Mouse (Mus musculus) ES-E14 (cell line): ENCODE results near the gene Ostm1. TPM values are rescaled to one million over a fixed set of nuclear protein-coding genes. Genes with fewer than 3 reads are reported as not detected.

Source experiments
- DNase-seq: peaks from one replicate; pipeline ENCODE4 v3.0.0-alpha.2; 2013; ENCODE audit warnings: low read depth, low spot score
- H3K27ac ChIP-seq: 2 replicates; pipeline ENCODE4 v1.5.1; 2012; ENCODE audit warnings: low read depth, mild to moderate bottlenecking, low read length, moderate library complexity, mixed read lengths; ENCODE audit not compliant: poor library complexity, insufficient read depth, severe bottlenecking
- H3K36me3 ChIP-seq: 2 replicates; pipeline ENCODE4 v1.6.1; 2012; ENCODE audit warnings: mild to moderate bottlenecking, low read length, moderate library complexity, mixed read lengths; ENCODE audit not compliant: control insufficient read depth, poor library complexity, insufficient read depth, severe bottlenecking
- H3K4me1 ChIP-seq, 2 experiments: fragments of 150-350 bp in 1 of 2; sonication (generic) in 1 of 2; 2 replicates each; pipeline ENCODE4 v1.6.1; 2012; ENCODE audit warnings: low read length in 2 of 2, mild to moderate bottlenecking in 1 of 2, mixed read lengths in 1 of 2; ENCODE audit not compliant: control insufficient read depth in 2 of 2, insufficient read depth in 2 of 2, poor library complexity in 1 of 2
- H3K4me3 ChIP-seq, 2 experiments: fragments of 150-350 bp in 1 of 2; sonication (generic) in 1 of 2; 2 replicates each; pipeline ENCODE4 v1.5.1; 2012; ENCODE audit warnings: low read length in 2 of 2, low read depth in 1 of 2, mild to moderate bottlenecking in 1 of 2, mixed read lengths in 1 of 2; ENCODE audit not compliant: insufficient read depth in 1 of 2, poor library complexity in 1 of 2, severe bottlenecking in 1 of 2
- H3K9ac ChIP-seq: 2 replicates; pipeline ENCODE4 v1.6.1; 2012; ENCODE audit warnings: low read depth, mild to moderate bottlenecking, low read length, mixed read lengths; ENCODE audit not compliant: poor library complexity, insufficient read depth, severe bottlenecking
- H3K9me3 ChIP-seq: fragments of 150-350 bp; sonication (generic); 2 replicates; pipeline ENCODE4 v1.6.1; 2012; ENCODE audit warnings: low read depth, mild to moderate bottlenecking, low read length; ENCODE audit not compliant: control insufficient read depth, insufficient read depth
- CHD2 ChIP-seq: IDR thresholded peaks from 2 replicates; pipeline ENCODE4 v1.6.1; 2014; ENCODE audit warnings: mild to moderate bottlenecking, low read depth, low read length, inconsistent platforms
- HCFC1 ChIP-seq: IDR thresholded peaks from 2 replicates; pipeline ENCODE4 v1.6.1; 2012; ENCODE audit warnings: low read length, inconsistent platforms, borderline replicate concordance; ENCODE audit not compliant: insufficient read depth
- MAFK ChIP-seq: IDR thresholded peaks from 2 replicates; pipeline ENCODE4 v1.6.1; 2014; ENCODE audit warnings: mild to moderate bottlenecking, low read depth, low read length, inconsistent platforms; ENCODE audit not compliant: insufficient read depth
- ZC3H11A ChIP-seq: IDR thresholded peaks from 2 replicates; pipeline ENCODE4 v1.6.1; 2012; ENCODE audit warnings: low read depth, mild to moderate bottlenecking, inconsistent platforms, low read length, borderline replicate concordance
- ZNF384 ChIP-seq: IDR thresholded peaks from 2 replicates; pipeline ENCODE4 v1.6.1; 2012; ENCODE audit warnings: low read depth, low read length, inconsistent platforms
- in situ Hi-C, 2 experiments: fragments of 600-800 bp; cut with MboI; formaldehyde crosslinking; loops; one replicate each; pipeline ENCODE4 v1.15.1; 2025; ENCODE audit warnings: low sequenced_read_pairs in 2 of 2, inconsistent platforms in 1 of 2; ENCODE audit not compliant: unreplicated experiment in 2 of 2
- total RNA-seq: library from RNA; depleted of rRNA; stranded (reverse); fragments of 300-350 nt; gene quantifications from 2 replicates; pipeline ENCODE4 v1.2.3, GENCODE M21; 2012

The Ostm1 gene
- total RNA-seq, 1 experiment = 19.7 TPM

DNA sequence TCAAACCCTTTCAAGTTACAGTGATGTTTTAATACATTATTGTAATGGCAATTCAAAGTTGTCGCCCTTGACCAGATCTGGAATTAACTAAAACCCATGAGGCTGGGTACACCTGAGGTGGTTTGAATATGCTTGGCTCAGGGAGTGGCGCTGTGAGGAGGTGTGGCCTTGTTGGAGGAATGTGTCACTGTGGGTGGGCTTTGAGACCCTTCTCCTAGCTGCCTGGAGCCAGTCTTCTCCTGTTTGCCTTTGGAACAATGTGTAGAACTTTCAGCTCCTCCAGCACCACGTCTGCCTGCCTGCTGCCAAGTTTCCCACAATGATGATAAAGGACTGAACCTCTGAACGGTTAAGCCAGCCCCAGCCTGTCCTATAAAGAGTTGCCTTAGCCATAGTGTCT lies 62.7 kb downstream of the Ostm1 start:
- Histone ChIP-seq H3K9ac (no peak overlapping the region), H3K4me3 (no peak overlapping the region), H3K4me1 (peaks cover 6 to 10% of the 10 kb centered on the region in 2 experiments; a peak in 2 of 4 replicates), H3K36me3 (no peaks in the 10 kb centered on the region), H3K9me3 (no peaks in the 10 kb centered on the region), H3K27ac (no peak overlapping the region)
- in situ Hi-C loops = no loop called here
- peak; percentile 77 for DNase-seq
- TF ChIP-seq CHD2 (0 out of 2 replicates have a peak, but pooled peaks have one; percentile 28), HCFC1 (no peak)

DNA sequence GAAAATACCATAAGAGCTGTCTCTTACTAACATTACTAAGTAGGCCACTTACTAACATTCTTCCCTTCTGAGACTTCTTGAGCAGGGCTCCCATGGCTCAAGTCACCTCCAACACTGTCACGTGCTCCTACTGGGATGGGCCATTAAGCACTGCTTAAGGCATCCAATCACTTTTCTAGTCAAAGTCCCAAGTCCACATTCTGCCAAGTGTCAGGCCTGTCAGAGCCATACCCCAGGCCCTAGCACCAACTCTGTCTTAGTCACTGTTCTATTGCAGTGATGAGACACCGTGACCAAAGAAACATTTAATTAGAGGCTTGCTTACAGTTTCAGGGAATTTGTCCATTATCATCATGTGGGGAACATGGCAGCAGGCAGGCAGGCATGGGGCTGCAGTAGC lies 78.3 kb downstream of the Ostm1 start:
- H3K36me3 ChIP-seq = no peaks in the 10 kb centered on the region
- H3K27ac ChIP-seq = no peak overlapping the region
- 0 out of 2 replicates have a peak, but pooled peaks cover 3% of the 10 kb centered on the region for H3K9me3 ChIP-seq
- no peak for DNase-seq
- TF ChIP-seq CHD2 (no peak), MAFK (no peak), ZC3H11A (no peak), ZNF384 (no peak), HCFC1 (no peak)
- H3K4me3 ChIP-seq = no peak overlapping the region
- in situ Hi-C loops = no loop called here
- no peak overlapping the region for H3K9ac ChIP-seq
- H3K4me1 ChIP-seq = no peaks in the 10 kb centered on the region

DNA sequence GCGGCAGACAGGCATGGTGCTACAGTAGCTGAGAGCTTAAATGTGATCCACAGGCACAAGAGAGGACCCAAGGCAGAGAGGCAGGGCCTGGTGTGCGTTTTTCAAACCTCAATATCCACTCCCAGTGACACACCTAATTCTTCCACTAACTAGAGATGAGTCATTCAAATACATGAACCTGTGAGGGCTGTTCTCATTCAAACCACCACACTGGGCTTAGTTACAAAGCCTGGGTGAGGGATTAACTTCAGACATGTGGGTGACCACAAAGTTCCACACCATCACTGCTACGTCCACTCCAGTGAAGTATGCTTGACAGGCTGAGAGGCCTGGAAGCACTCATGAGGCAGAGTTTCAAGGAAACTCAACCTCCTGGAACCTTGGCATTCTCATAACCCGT lies 86.3 kb downstream of the Ostm1 start:
- no peak overlapping the region for H3K4me3 ChIP-seq
- no peaks in the 10 kb centered on the region for H3K36me3 ChIP-seq
- no peak for TF ChIP-seq CHD2
- H3K9ac ChIP-seq = no peak overlapping the region
- peaks cover 0 to 5% of the 10 kb centered on the region in 2 experiments; a peak in 1 of 4 replicates for H3K4me1 ChIP-seq
- in situ Hi-C loops = no loop called here
- H3K27ac ChIP-seq = peak overlapping the region; percentile 71
- DNase-seq = no peak
- no peaks in the 10 kb centered on the region for H3K9me3 ChIP-seq

DNA sequence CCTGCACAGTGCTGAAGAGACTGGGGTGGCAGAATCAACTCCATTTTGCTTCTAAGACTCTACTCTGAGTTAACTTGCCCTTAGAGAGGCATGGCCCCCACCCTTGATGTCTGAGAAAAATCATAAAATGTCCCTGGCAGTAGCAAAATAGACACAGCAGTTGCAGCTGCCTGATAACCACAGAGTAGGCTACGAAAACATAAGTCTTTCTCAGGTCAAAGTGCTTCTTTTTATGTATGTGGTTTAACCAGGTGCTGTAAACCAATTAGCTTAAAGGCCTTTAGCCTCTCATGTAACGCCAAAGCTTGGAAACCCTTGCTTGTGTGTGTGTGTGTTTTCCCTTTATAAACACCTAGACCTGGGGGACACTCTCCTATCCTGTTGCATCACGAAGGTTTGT lies 89.2 kb downstream of the Ostm1 start:
- in situ Hi-C loops = no loop called here

DNA sequence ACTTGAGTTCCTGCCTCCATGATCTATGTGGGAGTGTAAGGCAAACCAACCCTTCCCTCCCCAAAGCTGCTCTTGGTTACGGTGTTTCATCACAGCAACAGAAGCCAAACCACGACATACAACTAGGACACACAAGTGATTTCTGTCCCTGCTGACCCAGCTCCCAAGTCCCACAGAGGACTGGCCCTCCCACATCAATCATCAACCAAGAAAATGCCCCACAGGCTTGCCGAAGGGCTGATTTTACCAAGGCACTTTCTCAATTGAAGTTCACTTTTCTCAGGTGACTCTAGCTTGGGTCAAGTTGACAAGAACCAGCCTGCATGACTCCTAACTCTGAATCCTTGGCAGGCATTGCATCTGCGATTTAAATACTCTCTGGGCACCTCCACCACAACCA lies 91.9 kb downstream of the Ostm1 start:
- in situ Hi-C loops = no loop called here
- H3K9me3 ChIP-seq = no peaks in the 10 kb centered on the region
- no peak overlapping the region for H3K27ac ChIP-seq
- peaks cover 5% of the 10 kb centered on the region in 2 experiments; a peak in 1 of 4 replicates for H3K4me1 ChIP-seq
- no peaks in the 10 kb centered on the region for H3K36me3 ChIP-seq
- H3K9ac ChIP-seq = no peak overlapping the region
- H3K4me3 ChIP-seq = no peak overlapping the region
- DNase-seq = no peak
- no peak for TF ChIP-seq ZNF384
- no peak for TF ChIP-seq HCFC1
- no peak for TF ChIP-seq MAFK
- TF ChIP-seq ZC3H11A = no peak
- TF ChIP-seq CHD2 = no peak

More for the DNA sequence above, 89.2 kb downstream of the Ostm1 start:
- no peak for DNase-seq
- Histone ChIP-seq H3K4me3 (no peak overlapping the region), H3K9ac (no peak overlapping the region), H3K36me3 (no peaks in the 10 kb centered on the region), H3K4me1 (peaks cover 0 to 5% of the 10 kb centered on the region in 2 experiments; a peak in 1 of 4 replicates), H3K9me3 (no peaks in the 10 kb centered on the region), H3K27ac (no peak overlapping the region)
- no peak for TF ChIP-seq ZNF384
- TF ChIP-seq HCFC1 = no peak
- no peak for TF ChIP-seq CHD2
- TF ChIP-seq MAFK = no peak
- TF ChIP-seq ZC3H11A = no peak
